Mouse (Mus musculus): Measurements from ENCODE around the gene Tdrd6. TPM values are rescaled to one million over a fixed set of nuclear protein-coding genes. Genes with fewer than 3 reads are reported as not detected.

The Tdrd6 gene
- total and polyA plus RNA-seq, 2 experiments from 2014 or later = 0.11 TPM; not detected in 1

GRCm38 (mm10) chr17:43669145-43669695 is 39.1 kb upstream of the Tdrd6 start:
- TF ChIP-seq CTCF (IDR thresholded peaks at IDR 0.05; ENCODE audit: low read depth) (no peak), EP300 (IDR thresholded peaks at IDR 0.05; ENCODE audit: low read depth) (no peak)
- 28% methylated on average over 6 of the region's 6 CpGs for WGBS

DNA sequence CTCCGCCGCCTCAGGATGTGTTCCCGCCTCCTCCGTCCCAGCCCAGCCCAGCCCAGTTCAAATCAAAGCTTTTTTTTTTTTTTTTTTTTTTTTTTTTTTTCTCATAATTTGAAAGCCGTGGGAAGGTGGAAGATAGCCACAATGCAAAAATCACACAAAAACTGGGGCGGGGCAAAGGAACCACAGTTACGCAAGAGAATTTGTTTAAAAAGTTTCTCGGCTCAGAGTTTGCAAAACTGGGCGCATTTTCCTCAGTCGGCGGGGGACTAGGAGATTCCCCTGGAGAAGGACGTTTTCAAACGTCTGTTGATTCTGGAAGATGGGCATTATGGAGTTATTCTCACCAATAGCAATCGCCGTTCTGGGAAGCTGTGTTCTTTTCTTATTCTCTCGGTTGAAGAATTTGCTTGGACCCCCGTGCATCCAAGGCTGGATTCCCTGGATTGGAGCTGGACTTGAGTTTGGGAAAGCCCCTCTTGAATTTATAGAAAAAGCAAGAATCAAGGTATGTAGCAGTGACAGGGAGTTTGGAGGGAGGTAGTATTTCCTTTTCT is 37.3 kb upstream of the Tdrd6 start, which contains the start of gene Cyp39a1:
Gene Cyp39a1, plus strand, starts transcription at position 136 of the 554 bp plus-strand sequence.
- TF ChIP-seq CTCF (IDR thresholded peaks at IDR 0.05; ENCODE audit: low read depth) = no peak
- TF ChIP-seq EP300 (IDR thresholded peaks at IDR 0.05; ENCODE audit: low read depth) = peak; percentile 6; the same call in 1 of the 2 replicates
- H3K4me1 ChIP-seq (ENCODE audit: control insufficient read depth, insufficient read depth) = peaks cover 6% of the 10 kb centered on the region; the same call in 1 of the 2 replicates
- peak within 1 kb of the TSS; percentile 95 for H3K4me2 ChIP-seq (ENCODE audit: low read depth, low read length)
- ATAC-seq (ENCODE audit: insufficient read depth, low read depth) (no peak; the same call in 1 of the 2 replicates), DNase-seq (ENCODE audit: low spot score) (no peak)
- 0% methylated on average over 17 of the region's 17 CpGs for WGBS
- H3K36me3 ChIP-seq (replicated peaks; ENCODE audit: control insufficient read depth, insufficient read depth, low read length) = no peaks in the 10 kb centered on the region
- peak within 1 kb of the TSS; percentile 89 for H3K27ac ChIP-seq (ENCODE audit: low read depth)
- H3K9me3 ChIP-seq (replicated peaks; ENCODE audit: control insufficient read depth, low read length) = no peaks in the 10 kb centered on the region
- peak within 1 kb of the TSS; percentile 84 for H3K9ac ChIP-seq (replicated peaks; ENCODE audit: low read depth, low read length)
- H3K27me3 ChIP-seq (ENCODE audit: control insufficient read depth, insufficient read depth, low read length) = no peaks in the 10 kb centered on the region
- H3K4me3 ChIP-seq (ENCODE audit: low read depth, low read length) = peak within 1 kb of the TSS; percentile 87

More at GRCm38 (mm10) chr17:43669145-43669695, 39.1 kb upstream of the Tdrd6 start:
- H3K4me2 ChIP-seq (ENCODE audit: low read depth, low read length) = peak overlapping the region; percentile 95
- peak; percentile 80 for DNase-seq (ENCODE audit: low spot score)
- no peaks in the 10 kb centered on the region for H3K9me3 ChIP-seq (replicated peaks; ENCODE audit: control insufficient read depth, low read length)
- H3K4me3 ChIP-seq (ENCODE audit: low read depth, low read length) = peak overlapping the region; percentile 87
- 0 out of 2 replicates have a peak overlapping the region, but pooled peaks have one; percentile 32 for H3K9ac ChIP-seq (replicated peaks; ENCODE audit: low read depth, low read length)
- peaks cover 6% of the 10 kb centered on the region; the same call in 1 of the 2 replicates for H3K4me1 ChIP-seq (ENCODE audit: control insufficient read depth, insufficient read depth)
- peak; percentile 62 for ATAC-seq (ENCODE audit: insufficient read depth, low read depth)
- no peaks in the 10 kb centered on the region for H3K36me3 ChIP-seq (replicated peaks; ENCODE audit: control insufficient read depth, insufficient read depth, low read length)
- H3K27me3 ChIP-seq (ENCODE audit: control insufficient read depth, insufficient read depth, low read length) = no peaks in the 10 kb centered on the region
- peak overlapping the region; percentile 89 for H3K27ac ChIP-seq (ENCODE audit: low read depth)

- TF ChIP-seq EP300 (IDR thresholded peaks at IDR 0.05; ENCODE audit: low read depth) (peak; percentile 77), CTCF (IDR thresholded peaks at IDR 0.05; ENCODE audit: low read depth) (no peak)
- Histone ChIP-seq H3K9ac (replicated peaks; ENCODE audit: low read depth, low read length) (peak within 1 kb of the TSS; percentile 84), H3K4me1 (ENCODE audit: control insufficient read depth, insufficient read depth) (peaks cover 6% of the 10 kb centered on the region; the same call in 1 of the 2 replicates), H3K27ac (ENCODE audit: low read depth) (peak within 1 kb of the TSS; percentile 89), H3K27me3 (ENCODE audit: control insufficient read depth, insufficient read depth, low read length) (no peaks in the 10 kb centered on the region), H3K9me3 (replicated peaks; ENCODE audit: control insufficient read depth, low read length) (no peaks in the 10 kb centered on the region), H3K4me3 (ENCODE audit: low read depth, low read length) (peak within 1 kb of the TSS; percentile 87), H3K4me2 (ENCODE audit: low read depth, low read length) (peak within 1 kb of the TSS; percentile 95), H3K36me3 (replicated peaks; ENCODE audit: control insufficient read depth, insufficient read depth, low read length) (no peaks in the 10 kb centered on the region)
- 1% methylated on average over 41 of the region's 41 CpGs for WGBS
- ATAC-seq (ENCODE audit: insufficient read depth, low read depth) (peak; percentile 93), DNase-seq (ENCODE audit: low spot score) (peak; percentile 97)
Measured at GRCm38 (mm10) chr17:43666576-43667289, 36.6 kb upstream of the Tdrd6 start, which contains the start of gene Slc25a27. Slc25a27 (minus strand) TSS chr17:43667214.

DNA sequence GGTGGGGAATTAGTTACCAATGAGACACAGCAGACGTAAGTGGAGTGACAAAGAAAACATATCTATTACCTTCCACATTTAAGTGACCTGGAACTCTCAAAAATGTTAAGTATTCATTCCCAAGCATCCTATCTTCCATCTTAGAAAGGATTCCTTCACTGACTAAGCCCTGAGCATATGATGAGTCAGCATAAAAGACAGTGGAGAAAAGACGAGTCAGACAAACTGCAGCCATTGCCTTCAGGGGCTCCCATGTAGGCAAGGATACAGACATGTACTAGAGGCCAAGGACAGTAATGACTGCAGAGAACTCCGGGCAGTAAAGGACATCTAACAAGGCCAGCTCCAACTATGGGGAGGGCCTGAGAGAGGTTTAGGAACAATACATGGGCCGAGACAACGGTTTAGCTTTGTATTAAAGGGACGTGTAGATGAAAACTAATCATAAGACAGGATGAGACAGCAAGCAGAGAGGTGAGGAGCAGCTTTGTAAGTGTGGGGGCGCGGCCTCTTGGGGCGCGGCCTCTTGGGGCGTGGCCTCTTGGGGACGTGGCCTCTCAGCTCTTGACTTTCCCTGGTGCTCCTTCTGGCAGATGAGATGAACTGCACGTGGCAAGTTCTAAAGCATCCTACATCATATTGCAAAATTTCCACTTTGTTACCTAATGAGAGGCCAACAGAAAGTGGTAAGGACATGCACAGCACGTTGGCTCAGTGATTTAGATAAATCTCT is 21.4 kb upstream of the Tdrd6 start:
- WGBS = 69% methylated on average over 14 of the region's 14 CpGs
- H3K27me3 ChIP-seq (ENCODE audit: control insufficient read depth, insufficient read depth, low read length) = no peaks in the 10 kb centered on the region
- H3K27ac ChIP-seq (ENCODE audit: low read depth) = no peak overlapping the region
- H3K4me3 ChIP-seq (ENCODE audit: low read depth, low read length) = no peak overlapping the region
- TF ChIP-seq EP300 (IDR thresholded peaks at IDR 0.05; ENCODE audit: low read depth) = no peak
- no peak for TF ChIP-seq CTCF (IDR thresholded peaks at IDR 0.05; ENCODE audit: low read depth)
- H3K4me2 ChIP-seq (ENCODE audit: low read depth, low read length) = no peak overlapping the region
- no peak overlapping the region for H3K9ac ChIP-seq (replicated peaks; ENCODE audit: low read depth, low read length)
- H3K4me1 ChIP-seq (ENCODE audit: control insufficient read depth, insufficient read depth) = no peaks in the 10 kb centered on the region
- no peaks in the 10 kb centered on the region for H3K9me3 ChIP-seq (replicated peaks; ENCODE audit: control insufficient read depth, low read length)
- DNase-seq (ENCODE audit: low spot score) (no peak), ATAC-seq (ENCODE audit: insufficient read depth, low read depth) (no peak)
- peaks cover 25% of the 10 kb centered on the region for H3K36me3 ChIP-seq (replicated peaks; ENCODE audit: control insufficient read depth, insufficient read depth, low read length)

All from heart, postnatal 0 days (tissue).